Mouse (Mus musculus) spleen, adult 18-20 months (tissue): Measurements from ENCODE around the gene Tcl1b4.

Source experiments
- DNase-seq, 2 experiments: peaks; one replicate each; pipeline ENCODE4 v3.0.0; 2022; ENCODE audit warnings: mixed read lengths in 2 of 2

Gene Tcl1b4

DNA sequence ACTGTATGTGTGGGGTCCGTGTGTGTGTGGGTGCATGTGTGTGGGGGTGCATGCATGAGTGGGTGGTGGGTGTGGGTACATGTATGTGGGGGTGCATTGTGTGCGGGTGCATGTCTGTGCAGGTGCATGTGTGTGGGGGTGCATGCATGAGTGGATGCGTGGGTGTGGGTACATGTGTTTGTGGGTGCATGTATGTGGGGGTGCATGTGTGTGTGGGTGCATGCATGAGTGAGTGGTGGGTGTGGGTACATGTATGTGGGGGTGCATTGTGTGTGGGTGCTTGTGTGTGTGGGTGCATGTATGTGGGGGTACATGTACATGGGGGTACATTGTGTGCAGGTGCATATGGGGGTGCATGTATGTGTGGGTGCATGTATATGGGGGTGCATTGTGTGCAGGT is 52.0 kb downstream of the Tcl1b4 start:
- DNase-seq: no peak
